Mouse (Mus musculus): Measurements from ENCODE around the gene Prrg4.
"Not testable (repeated sequence)": the region's sequence is repeated elsewhere in the genome, so short reads cannot be mapped to it uniquely, and the experiment has no call there.

The Prrg4 gene

GRCm38 (mm10) chr2:104842559-104842958, 7.1 kb downstream of the Prrg4 start:
- in situ Hi-C loops (cut with MboI, MseI) = no loop called here

- in situ Hi-C loops (cut with MboI, MseI) = no loop called here
Measured at GRCm38 (mm10) chr2:104841736-104842135, 7.9 kb downstream of the Prrg4 start.

- in situ Hi-C loops (cut with MboI, MseI) = no loop called here
Measured at GRCm38 (mm10) chr2:104840974-104841373, 8.7 kb downstream of the Prrg4 start.

- in situ Hi-C loops (cut with MboI, MseI) = no loop called here
Measured at GRCm38 (mm10) chr2:104832486-104832885, 17.2 kb downstream of the Prrg4 start.

GRCm38 (mm10) chr2:104826191-104826590, 23.5 kb downstream of the Prrg4 start:
- in situ Hi-C loops (cut with MboI, MseI) = loop anchor here (5.0 kb wide), 1 partner anchor 44 kb away; no protein-coding TSS in a partner anchor

GRCm38 (mm10) chr2:104818763-104819162, 30.9 kb downstream of the Prrg4 start:
- in situ Hi-C loops (cut with MboI, MseI) = not testable (repeated sequence)

- in situ Hi-C loops (cut with MboI, MseI) = no loop called here
Measured at GRCm38 (mm10) chr2:104817555-104818330, 31.9 kb downstream of the Prrg4 start.

- in situ Hi-C loops (cut with MboI, MseI) = no loop called here
Measured at GRCm38 (mm10) chr2:104816866-104817439, 32.7 kb downstream of the Prrg4 start.

- in situ Hi-C loops (cut with MboI, MseI) = no loop called here
Measured at GRCm38 (mm10) chr2:104816371-104816827, 33.3 kb downstream of the Prrg4 start, which contains the start of gene Qser1. TSS of gene Qser1 (minus strand) at chr2:104816760.

- in situ Hi-C loops (cut with MboI, MseI) = no loop called here
Measured at GRCm38 (mm10) chr2:104815561-104816370, 33.9 kb downstream of the Prrg4 start.

GRCm38 (mm10) chr2:104814181-104814951, 35.3 kb downstream of the Prrg4 start:
- in situ Hi-C loops (cut with MboI, MseI) = no loop called here

- in situ Hi-C loops (cut with MboI, MseI) = no loop called here
Measured at GRCm38 (mm10) chr2:104805435-104805834, 44.2 kb downstream of the Prrg4 start.
